Mouse (Mus musculus) spleen, adult 18-20 months (tissue): ENCODE measurements around the gene Ly6g6f.

Experiments
- DNase-seq, 2 experiments: peaks; one replicate each; pipeline ENCODE4 v3.0.0; 2022; ENCODE audit warnings: mixed read lengths in 2 of 2

The Ly6g6f gene

DNA sequence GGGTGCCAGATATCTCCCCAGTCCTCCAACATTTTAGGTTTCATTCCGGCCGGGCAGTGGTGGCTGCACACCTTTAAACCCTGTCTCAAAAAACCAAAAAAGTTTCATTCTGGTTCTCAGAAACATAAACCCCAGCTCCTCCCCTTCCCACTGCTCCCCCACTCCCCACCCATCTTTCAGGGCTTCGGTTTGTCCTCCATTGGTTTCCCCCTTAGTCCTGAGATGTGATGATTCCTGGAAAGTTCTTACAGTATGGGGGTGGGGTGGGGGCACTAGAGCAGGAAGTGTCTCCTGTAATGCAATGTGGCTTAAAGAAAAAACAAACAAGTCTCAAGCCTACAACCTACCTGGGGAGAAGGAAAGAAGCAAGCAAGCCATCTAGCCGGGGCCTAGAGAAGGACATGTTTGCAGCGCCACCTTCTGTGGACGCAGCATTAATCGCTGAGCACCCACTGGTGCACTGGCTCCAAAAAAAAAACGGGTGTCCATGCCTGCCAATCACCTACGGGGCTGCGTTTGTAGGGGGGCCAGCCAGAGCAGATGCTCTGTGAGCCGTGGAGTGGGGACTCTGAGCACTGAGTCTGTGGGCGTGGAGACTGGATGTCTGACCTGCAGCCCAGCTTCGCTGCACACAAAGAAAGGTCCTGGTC, 20.5 kb upstream of the Ly6g6f start:
- no peak for DNase-seq

- no peak for DNase-seq
These were observed 19.3 kb upstream of the Ly6g6f start for GRCm38 (mm10) chr17:35104754-35105153.

DNA sequence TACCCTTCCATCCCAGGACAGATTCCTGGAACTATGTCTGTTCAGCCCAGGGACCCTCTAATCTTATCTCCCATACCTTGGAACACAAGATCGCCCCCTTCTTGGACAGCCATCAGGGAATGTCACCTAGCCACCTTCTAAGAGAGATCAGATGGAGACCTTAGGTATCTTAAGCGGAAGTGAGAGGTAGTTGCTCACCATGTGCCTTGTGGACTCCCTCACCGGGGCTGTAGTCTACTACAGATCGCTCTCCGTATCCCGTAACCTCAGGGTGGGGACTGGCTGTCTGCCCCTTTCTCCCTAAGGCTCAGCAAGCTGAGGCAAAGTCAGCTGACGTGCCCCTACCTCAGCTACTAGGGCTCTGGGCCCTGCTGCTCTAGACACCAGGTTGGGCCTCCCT, 18.7 kb upstream of the Ly6g6f start:
- no peak for DNase-seq

DNA sequence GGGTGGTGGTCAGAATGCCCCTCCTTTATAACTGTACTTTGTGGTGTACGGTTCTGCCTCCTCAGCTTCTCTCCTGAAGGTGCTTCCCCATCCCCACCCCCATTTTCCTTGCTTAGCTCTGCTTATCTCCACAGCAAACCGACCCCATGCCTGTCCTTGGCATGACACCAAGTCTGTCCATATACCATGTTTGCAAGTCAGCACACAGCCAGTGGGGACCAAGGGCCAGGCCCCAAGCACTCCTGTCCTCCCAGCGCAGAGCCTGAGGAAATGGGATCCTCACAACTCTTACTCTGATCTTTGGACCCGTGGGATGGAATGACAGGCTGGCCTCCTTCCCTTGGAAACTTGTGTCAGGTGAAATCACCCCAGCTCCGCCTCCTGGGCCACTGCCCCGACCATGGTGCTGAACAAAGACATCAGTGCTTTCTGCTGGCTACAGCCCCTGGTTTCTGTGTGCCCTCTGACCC, 17.8 kb upstream of the Ly6g6f start:
- no peak for DNase-seq

- no peak for DNase-seq
These were observed 16.9 kb upstream of the Ly6g6f start for GRCm38 (mm10) chr17:35102299-35102698.

DNA sequence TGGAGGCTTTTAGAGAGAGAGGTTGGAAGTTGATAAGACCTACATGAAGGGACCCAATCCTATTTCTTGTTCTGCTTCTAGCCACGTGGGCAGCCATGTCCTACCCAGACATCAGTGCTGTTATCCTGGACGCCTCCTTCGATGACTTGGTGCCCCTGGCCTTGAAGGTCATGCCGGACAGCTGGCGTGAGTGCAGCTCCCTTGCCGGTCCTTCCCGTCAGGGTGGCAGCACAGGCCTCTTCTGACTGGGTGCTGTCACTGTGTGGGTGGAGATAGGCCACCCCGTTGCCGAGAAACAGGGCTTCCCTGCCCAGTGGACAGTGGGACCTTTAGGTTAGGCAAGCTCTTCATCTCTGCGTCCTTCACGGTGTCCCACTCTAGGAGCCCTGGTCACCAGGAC, 15.8 kb upstream of the Ly6g6f start:
- DNase-seq = no peak

- DNase-seq = no peak
These were observed 14.9 kb upstream of the Ly6g6f start for GRCm38 (mm10) chr17:35100196-35100765.

DNA sequence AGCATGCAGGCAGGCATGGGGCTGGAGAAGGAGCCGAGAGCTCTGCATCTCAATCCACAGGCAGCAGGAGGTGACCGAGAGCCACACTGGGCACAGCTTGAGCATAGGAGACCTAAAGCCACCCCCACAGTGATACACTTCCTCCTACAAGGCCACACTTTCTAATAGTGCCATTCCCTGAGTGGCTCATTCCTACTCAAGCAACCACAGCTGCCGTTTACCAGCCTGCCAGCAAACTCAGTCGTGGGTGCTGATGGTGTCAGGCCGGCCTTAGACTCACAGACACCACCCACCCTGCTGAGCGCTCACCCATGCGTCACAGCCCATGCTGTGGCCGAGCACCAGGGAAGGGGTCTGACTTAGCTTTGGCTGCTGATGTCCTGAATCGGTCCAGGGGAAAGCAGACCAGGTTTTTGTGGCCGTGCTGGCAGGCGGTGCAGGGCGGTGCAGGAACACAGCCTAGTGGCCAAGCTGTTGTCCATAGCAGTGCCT, 11.8 kb upstream of the Ly6g6f start:
- no peak for DNase-seq

DNA sequence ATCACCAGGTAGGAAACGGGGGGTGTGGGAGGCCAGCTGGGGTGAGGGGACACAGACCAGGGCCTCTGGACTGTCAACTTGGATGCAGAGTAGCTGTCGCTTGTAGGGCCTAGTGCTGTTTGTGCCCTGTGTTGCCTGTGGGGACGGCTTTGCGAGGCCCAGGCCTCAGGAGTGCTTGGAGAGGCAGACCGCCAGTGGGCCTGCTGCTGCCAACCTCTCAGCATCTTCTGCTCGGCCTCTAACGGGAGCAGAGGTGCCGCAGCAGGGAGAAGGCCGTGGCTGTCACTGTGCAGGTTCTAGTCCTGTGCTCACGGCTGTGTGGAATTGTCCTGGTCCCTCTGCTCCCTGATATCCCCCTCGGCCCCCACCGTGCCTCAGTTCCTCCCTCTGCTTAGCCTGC, 11.2 kb upstream of the Ly6g6f start:
- no peak for DNase-seq

GRCm38 (mm10) chr17:35094475-35095365, 9.3 kb upstream of the Ly6g6f start:
- no peak for DNase-seq

DNA sequence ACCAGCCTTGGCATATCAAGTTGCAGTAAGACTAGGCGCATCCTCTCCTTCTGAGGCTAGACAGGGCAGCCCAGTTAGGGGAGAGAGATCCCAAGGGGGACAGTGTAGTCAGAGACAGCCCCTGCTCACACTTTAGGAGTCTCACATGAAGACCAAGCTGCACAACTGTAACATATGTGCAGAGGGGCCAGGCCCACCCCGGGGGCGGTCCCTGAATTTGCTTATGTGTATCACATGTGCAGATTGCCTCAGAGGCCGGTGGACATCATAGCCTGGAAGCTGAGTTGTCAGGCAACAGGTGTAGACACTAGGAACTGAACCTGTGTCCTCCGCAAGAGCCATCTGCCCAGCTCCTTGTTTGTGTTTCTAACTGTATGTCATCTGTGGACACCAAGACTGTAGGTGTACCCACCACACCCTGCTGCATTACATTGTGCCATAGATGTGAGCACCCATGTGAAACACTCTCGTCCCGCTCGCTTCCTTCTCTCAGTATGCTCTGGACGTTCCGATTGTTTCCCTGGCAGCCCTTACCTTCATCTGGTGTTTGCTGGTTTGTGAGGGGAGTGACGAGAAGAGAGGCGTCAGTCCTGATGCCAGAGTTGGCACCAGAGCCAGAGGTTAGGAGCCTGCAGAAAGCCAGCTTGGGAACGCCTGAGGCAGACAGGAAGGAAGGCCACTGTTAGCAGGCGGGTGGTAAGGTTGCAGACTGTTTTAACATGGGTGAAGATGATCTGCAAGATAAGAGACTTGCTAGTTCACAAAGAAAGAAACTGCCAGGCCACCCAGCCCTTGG, 7.2 kb upstream of the Ly6g6f start:
- no peak for DNase-seq

GRCm38 (mm10) chr17:35090166-35090932, 4.9 kb upstream of the Ly6g6f start:
- no peak for DNase-seq

DNA sequence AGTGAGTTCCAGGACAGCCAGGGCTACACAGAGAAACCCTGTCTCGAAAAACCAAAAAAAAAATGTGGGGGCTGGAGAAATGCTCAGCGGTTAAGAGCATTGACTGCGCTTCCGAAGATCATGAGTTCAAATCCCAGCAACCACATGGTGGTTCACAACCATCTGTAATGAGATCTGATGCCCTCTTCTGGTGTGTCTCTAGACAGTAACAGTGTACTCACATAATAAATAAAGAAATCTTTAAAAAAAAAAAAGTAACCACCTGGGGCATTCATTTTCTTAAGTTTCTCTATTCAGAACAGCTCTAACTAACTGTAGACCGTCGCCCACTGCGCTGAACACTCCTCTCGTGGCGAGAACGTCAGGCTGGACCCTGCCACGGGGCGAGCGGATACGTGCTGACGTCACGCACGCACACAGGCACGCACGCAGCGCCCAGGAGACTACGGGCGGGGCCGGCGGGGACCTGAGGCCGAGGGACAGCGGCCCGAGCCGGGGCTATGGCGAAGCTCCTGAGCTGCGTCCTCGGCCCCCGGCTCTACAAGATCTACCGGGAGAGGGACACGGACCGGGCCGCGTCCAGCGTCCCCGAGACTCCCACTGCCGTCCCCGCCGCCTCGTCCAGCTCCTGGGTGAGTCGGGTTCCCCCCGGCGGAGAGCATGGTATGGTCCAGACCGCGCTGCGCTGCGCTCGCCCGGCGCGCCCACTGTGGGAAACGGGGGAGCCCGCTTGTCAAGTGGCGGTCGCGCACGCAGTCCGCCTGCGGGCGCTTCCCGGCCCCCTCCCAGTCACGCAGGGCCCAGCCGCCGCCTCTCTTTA, 3.6 kb upstream of the Ly6g6f start, which contains the start of gene Abhd16a:
Gene Abhd16a (plus strand): TSS at position 439 of the 820 bp plus-strand sequence.
- peak; percentile 88 to 92 for DNase-seq

DNA sequence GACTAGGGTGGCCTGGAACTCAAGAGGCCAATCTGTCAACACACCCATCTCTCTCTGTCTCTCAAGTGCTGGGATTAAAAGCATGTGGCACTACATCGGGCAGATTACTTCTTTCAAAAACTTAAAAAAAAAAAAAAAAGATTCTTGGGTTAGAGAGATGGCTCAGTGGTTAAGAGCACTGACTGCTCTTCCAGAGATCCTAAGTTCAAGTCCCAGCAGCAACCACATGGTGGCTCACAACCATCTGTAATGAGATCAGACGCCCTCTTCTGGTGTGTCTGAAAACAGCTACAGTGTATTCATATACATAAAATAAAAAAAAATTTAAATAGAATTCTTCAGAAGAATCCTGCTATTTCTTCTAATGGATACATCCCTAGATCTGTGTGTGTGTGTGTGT, 2.7 kb upstream of the Ly6g6f start:
- no peak for DNase-seq

DNA sequence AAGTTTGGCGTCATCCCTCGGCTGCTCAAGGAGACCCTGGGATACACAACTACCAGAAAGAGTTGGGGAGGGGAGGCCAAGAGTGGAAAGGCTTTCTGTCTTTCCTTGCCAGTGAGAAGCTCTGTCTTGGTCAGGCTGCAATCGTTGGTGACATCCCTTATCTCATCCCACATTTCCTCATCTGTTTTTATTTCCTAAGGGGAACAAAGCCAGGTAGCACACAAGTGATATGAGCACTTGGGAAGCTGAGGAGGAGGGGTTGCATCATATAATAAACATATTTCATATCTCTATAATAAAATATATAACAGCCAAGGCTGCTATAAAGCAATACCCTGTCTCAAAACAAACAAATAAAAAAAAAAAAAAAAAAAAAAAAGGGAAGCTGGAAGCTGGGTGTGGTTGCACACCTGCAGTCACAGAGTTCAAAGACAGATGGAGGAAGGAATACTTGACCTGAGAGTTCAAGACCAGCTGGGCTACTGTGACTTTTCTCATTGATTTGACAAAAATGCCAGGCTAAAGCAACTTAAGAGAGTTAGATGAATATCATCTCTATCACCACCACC, 1.4 kb downstream of the Ly6g6f start:
- no peak for DNase-seq

GRCm38 (mm10) chr17:35082841-35083576, 2.4 kb downstream of the Ly6g6f start:
- no peak for DNase-seq

DNA sequence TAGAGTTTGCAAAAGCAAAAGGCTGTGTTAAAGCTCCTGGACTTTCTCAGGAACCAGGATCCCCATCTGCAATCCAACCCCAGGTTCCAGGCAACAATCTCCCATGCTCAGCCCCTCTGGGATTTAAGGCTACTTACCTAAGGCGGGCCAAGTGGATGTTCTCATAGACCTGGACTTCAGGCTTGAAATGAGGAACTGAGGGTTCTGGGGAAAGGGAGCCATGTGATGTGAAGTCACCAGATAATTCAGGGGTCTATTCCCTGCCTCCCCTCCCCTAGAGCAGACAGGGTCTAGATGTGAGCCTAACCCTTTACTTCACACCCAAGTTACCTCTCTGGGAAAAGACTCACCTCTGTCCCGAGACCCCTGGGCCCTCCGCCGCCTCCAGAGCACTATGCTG, 4.7 kb downstream of the Ly6g6f start:
- no peak for DNase-seq

GRCm38 (mm10) chr17:35080248-35080647, 5.2 kb downstream of the Ly6g6f start:
- DNase-seq = no peak

DNA sequence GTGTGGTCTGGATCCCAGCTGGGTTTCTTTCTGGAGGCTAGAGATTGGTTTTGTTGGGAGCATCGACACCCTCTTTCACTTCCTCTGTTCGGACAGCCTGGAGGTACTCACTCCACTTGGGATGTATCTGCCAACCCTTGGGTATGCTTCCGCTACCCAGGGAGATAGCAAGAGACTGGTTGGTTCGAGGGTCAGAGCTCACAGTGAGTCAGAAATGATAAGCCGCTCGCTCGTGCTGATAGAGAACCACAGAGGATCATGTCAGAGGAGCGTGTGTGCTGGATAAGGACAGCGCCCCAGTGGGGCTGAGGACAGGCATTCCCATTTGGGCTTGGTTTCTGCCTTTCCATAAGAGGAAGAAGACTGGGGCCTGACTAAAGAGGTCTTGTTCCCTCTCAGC, 5.6 kb downstream of the Ly6g6f start:
- DNase-seq = no peak

- peak in 1 of 2 experiments; percentile 32 for DNase-seq
These were observed 7.6 kb downstream of the Ly6g6f start, which contains the start of gene Ly6g6d for GRCm38 (mm10) chr17:35077786-35078233. TSS of gene Ly6g6d (minus strand) at chr17:35078065.
